Mouse (Mus musculus): ENCODE measurements at regions not wholly inside any gene's neighbourhood (a gene's known extent, or its start where the extent isn't known, plus 50 kb on each side); places are given as distances from the start of the nearest gene placed in this dataset.

DNA sequence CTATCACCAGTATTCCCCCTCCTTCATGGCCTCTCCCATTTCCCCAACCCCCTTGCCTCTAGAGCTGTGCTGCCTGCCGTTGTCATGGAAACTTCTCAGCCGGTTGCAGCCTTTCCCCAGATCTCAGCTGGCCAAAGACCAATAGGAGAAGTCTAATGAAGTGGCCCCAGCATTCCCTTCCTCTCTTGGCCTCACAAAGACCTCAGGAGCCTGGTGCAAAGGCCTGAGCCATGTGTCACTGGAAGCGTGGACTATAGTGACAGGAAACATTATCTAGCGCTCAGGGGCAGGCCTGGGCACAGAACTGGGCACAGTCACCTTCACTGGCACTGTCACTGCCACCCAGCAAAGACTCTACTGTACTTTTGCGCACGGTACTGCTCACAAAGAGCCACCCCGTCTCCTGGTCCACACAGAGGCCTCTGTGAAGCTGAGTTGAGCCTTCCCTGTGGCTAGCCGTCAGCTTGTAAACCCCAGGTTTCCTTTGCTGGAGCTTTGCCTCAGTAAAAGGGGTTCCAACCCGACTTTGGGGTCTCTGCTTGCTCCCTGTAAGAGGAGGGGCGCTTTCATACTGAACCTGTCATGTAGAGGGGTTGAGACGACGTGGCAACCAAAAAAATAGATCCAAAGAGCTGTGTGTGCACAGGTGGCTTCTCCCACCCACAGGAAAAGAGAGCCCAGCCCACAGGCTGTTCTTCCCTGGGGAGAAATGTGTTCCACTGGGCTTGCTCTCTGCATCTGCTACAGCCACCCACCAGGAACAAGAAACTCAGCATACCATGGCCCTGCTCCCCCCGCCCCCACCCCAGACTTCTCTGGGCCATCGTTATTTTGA is 282.5 kb upstream of the Gjb5 start:
- no peak for DNase-seq (ENCODE audit: low spot score)

DNA sequence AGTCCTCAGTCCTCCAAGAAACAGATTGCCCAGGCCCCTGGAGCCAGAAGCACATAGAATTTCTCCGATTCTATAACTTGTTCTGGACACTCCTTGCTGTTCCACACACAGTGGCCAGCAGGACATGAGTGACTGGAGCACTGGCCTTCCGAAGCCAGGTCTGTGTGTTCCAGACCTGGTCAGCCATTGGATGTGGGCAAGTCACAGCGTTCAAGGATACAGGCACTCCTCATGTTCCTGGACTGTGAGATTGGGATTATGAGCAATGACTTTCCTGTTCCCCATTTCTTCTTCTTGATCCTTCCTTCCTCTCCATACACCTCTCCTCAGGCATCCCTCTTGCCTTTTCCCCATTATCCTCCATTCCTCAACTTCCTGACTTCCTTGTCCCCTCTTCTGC is 281.8 kb upstream of the Gjb5 start:
- no peak for DNase-seq (ENCODE audit: low spot score)

DNA sequence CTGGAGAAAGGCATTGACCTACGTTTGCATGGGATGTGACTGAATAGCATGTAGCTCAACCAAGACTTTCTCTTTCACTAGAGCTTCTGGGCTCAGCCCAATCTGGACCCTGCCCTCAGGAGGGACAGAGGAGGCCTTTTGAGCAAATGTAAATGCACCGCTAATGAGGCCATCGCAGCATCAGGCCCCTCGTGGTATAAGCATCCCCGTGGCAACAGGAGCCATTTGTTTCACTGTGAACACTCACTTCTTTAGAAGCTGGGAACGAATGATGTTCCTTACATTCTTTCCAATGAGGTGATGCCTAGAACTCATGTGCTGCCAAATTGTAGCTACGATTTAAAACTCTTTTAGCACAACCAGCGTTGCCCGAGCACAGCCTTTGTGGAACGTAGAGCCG is 279.0 kb upstream of the Gjb5 start:
- DNase-seq (ENCODE audit: low spot score) = no peak

DNA sequence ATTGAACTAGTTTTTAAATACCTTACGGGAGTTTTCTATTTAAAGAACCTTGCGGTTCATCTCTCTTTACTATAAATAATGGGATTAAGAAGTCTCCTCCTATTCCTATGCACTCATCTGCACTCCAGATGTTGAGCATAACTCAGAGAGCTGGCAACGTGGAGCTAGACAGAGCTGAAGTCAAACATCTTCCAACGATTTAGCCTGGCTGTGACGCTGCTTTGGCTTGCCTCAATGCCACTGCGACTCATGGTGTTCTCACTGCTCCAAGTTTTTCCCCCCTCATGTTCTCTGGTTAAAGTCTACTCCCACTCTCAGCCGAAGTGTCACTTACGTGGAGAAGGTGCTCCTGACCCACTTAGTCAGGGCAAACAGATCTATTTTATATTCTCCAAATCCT is 277.3 kb upstream of the Gjb5 start:
- no peak for DNase-seq (ENCODE audit: low spot score)

DNA sequence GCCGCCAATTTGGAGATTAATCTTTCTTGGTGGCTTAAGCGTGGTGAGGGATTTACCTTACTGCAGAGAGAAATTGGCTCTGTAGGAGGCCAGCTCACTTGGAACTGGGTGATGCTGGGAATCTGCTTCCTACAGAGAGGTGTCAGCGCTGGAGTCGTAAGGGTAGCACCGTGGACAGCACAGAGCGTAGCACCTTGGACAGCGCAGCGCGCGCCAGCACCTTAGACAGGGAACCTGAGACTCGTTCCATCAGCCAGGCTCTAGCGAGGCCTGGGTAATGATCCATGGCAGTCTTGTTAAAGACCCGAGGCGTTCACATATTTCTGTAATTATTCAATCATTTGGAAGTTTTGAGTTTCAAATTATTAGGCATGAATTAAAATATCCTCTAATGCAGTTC is 261.9 kb upstream of the Gjb5 start:
- no peak for DNase-seq (ENCODE audit: low spot score)

GRCm38 (mm10) chr4:127612761-127613160 is 254.8 kb upstream of the Gjb5 start:
- no peak for DNase-seq (ENCODE audit: low spot score)

DNA sequence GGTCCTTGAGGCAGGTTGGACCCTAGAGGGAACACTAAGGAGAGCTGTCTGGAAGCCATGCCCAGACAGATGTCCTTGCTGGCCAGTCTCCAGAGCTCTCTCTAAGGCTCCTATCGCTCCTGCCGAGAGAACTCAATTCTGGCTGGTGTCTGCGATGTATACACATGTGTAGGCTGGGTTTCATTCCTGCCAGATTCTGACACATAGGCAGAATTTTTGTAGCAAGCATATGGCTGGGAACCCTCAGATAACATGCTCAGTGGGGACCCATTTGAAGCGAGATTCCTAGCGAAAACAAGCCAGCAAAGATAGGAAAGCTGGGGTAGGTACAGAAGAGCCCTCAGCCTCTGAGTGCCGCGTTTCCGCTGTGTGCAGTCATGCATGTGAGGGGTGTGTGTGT is 242.9 kb upstream of the Gjb5 start:
- DNase-seq (ENCODE audit: low spot score) = no peak

- no peak for DNase-seq (ENCODE audit: low spot score)
These were observed 240.6 kb upstream of the Gjb5 start for GRCm38 (mm10) chr4:127598610-127599009.

- DNase-seq (ENCODE audit: low spot score) = no peak
These were observed 236.1 kb upstream of the Gjb5 start for GRCm38 (mm10) chr4:127594081-127594480.

DNA sequence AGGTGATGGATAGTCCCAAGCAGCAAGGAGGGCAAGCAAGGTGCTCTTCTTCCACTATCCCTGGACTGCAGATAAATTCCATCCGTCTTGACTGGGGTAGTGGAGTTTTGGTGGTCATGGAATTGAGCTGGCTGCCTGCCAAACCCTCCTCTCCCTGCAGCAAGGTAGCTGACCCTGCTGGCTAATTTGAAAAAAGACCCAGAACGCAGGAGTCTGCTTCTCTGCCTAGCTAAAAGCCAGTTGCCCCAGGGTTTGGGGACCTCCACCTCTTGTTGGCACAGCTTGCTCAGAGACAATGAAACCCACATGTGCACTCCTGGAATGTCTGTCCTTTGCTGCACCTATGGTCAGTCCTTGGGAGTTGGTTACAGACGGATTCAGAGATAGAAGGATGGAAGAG is 233.6 kb upstream of the Gjb5 start:
- no peak for DNase-seq (ENCODE audit: low spot score)

- no peak for DNase-seq (ENCODE audit: low spot score)
These were observed 228.8 kb upstream of the Gjb5 start for GRCm38 (mm10) chr4:127586822-127587221.

DNA sequence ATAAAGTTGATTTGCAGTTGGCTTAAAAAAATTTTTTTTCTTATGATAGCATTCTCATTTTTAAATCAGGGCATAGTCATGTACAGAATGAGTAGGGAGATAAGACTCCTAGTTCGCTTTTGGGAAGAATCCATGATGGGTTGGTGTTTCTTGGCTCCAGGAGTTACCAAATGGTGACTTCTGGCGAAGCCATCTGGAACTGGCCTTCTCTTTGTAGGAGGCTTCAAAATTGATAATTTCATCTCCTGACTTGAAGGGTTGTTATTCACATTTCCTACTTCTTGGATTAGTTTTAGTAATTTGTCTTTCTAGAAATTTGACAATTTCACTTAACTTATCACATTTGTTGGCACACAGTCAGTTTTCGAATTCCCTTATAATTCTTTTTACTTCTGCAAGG is 218.5 kb upstream of the Gjb5 start:
- no peak for DNase-seq (ENCODE audit: low spot score)

GRCm38 (mm10) chr4:127562602-127563001 is 204.6 kb upstream of the Gjb5 start:
- no peak for DNase-seq (ENCODE audit: low spot score)

- DNase-seq (ENCODE audit: low spot score) = no peak
These were observed 200.6 kb upstream of the Gjb5 start for GRCm38 (mm10) chr4:127558572-127558971.

DNA sequence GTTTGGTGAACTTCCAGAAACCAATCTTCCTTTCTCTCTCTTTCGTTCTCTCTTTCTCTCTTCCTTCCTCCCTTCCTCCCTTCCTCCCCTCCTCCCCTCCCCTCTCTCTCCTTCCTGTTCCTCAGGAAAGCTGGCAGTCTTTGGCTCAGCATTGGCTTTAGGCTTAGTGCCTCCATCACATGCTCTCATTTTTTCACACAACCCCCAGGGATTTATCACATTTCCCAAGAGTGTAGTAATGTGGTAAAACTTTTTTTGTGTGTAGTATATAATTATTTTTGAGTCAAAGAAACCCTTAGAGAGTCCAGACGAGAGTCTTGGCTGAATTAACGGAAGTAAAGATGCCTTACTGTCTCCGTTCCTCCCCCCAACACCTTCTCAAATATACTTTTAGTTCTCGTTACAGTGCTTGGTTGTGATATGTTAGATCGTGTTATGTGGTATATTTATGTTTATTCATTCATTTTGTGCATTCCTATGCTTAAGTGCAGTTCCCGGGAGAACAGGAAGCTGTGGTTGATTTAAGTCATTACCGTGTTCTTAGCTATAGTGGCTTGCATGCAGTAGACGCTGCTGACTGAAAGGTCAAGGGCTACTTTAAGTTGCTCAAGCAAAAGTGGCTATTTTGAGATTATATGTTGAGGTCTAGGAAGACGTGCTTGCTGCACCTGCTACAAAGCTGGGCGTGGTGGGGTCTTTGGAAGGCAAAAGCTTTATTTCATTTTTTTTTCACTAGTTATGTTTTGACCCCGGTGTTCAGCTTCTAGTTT is 194.7 kb upstream of the Gjb5 start:
- DNase-seq (ENCODE audit: low spot score) = no peak

GRCm38 (mm10) chr4:127549581-127549980 is 191.6 kb upstream of the Gjb5 start:
- DNase-seq (ENCODE audit: low spot score) = no peak

- no peak for DNase-seq (ENCODE audit: low spot score)
These were observed 191.0 kb upstream of the Gjb5 start for GRCm38 (mm10) chr4:127549018-127549417.

DNA sequence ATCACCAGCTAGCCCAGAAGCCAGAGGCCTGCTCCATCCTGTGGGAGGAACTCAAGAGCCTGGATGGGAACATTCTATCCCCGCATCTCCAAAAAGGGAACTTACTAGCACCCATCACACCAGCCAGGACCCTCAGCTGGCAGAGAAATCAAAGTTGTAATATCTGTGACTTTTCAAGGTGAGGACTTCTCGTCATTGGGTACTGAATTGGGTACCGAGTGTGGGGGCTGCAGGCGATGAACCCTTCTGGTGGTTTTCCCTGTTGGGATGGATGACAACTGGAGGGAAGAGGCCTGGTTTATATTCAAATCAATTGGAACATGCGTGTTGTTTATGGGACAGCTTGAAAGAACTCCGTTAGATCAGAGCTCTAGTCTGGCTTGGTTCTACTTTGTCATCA is 187.1 kb upstream of the Gjb5 start:
- DNase-seq (ENCODE audit: low spot score) = no peak

DNA sequence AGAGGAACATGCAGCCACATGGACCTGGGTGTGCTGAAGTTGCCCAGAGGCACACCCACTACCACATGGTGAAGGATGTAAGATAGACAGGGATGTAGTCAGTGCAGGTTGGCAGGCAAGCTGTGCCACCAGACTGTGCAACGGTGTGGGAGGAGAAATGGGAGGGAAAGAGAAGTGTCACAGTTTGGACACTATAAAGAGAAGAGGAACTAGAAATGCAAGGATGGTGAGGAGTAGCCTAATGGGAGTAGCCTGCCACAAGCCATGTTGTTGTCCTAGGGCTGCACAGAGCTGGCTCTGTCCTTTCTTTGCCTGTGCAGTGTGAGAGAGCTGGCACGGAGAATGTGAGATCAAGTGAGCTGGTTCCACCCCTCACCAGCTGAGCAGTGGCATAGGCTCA is 185.3 kb upstream of the Gjb5 start:
- DNase-seq (ENCODE audit: low spot score) = no peak

GRCm38 (mm10) chr4:127542771-127543170 is 184.8 kb upstream of the Gjb5 start:
- no peak for DNase-seq (ENCODE audit: low spot score)

DNA sequence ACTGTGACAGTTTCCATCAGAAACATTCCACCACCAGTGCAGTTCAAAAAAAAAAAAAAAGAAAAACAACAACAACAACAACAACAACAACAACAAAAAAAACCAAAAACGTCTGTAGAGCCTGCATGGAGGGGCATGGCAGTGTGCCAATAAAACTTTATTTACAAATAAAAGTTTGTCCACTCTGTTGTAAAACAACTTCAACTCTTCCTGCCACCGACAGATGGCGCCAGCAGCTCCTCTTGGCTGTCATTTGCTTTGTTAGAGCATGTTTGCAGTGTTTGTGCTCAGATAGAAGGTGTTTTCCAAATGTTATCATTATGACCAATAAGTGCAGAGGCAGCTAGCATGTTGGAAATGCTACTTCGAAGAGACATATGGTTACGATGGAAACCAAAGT is 179.0 kb upstream of the Gjb5 start:
- no peak for DNase-seq (ENCODE audit: low spot score)

GRCm38 (mm10) chr4:127535630-127536029 is 177.6 kb upstream of the Gjb5 start:
- no peak for DNase-seq (ENCODE audit: low spot score)

DNA sequence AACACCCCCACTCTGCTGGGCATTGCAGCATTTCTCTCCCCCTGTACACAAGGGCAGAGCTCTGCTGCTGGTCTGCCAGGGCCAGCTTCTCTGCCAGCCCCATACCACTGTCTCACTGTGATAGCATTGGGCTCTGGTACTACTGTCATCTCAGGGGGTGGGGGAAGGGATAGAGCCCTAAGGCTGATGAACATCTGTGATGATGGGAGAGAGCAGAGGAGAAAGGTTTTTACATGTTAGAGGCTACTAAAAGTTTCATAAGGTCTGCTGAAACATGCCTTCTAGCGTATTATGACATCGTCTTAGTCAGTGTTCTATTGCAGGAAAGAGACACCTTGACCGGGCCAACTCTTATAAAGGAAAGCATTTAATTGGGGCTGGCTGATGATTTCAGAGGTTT is 176.4 kb upstream of the Gjb5 start:
- DNase-seq (ENCODE audit: low spot score) = no peak

All from gastrocnemius, adult 18-20 months (tissue).